Mouse (Mus musculus) testis, adult 2 months (tissue): ENCODE results near the gene Rsrc2. TPM values are rescaled to one million over a fixed set of nuclear protein-coding genes. Genes with fewer than 3 reads are reported as not detected.
"Not testable (repeated sequence)": the region's sequence is repeated elsewhere in the genome, so short reads cannot be mapped to it uniquely, and the experiment has no call there.

Experiments
- H3K27ac ChIP-seq: fragments of 200-500 bp; 2 replicates; pipeline ENCODE4 v1.5.1; 2012; ENCODE audit warnings: low read depth, low read length; ENCODE audit not compliant: control insufficient read depth, insufficient read depth
- H3K27me3 ChIP-seq: fragments of 200-500 bp; 2 replicates; pipeline ENCODE4 v1.6.1; 2012; ENCODE audit warnings: mild to moderate bottlenecking, low read length, moderate library complexity; ENCODE audit not compliant: control insufficient read depth, insufficient read depth
- H3K36me3 ChIP-seq: fragments of 200-500 bp; 2 replicates; pipeline ENCODE4 v1.6.1; 2012; ENCODE audit warnings: mild to moderate bottlenecking, low read length; ENCODE audit not compliant: control insufficient read depth, insufficient read depth
- H3K4me1 ChIP-seq: fragments of 200-500 bp; 2 replicates; pipeline ENCODE4 v1.6.1; 2012; ENCODE audit warnings: low read length; ENCODE audit not compliant: control insufficient read depth, insufficient read depth
- H3K4me3 ChIP-seq: fragments of 200-500 bp; 2 replicates; pipeline ENCODE4 v1.5.1; 2012; ENCODE audit warnings: low read depth, mild to moderate bottlenecking, low read length, moderate library complexity, mixed read lengths; ENCODE audit not compliant: control insufficient read depth
- CTCF ChIP-seq: fragments of 200-500 bp; IDR thresholded peaks from 2 replicates; pipeline ENCODE4 v1.5.1; 2012; ENCODE audit warnings: low read depth, mild to moderate bottlenecking, inconsistent platforms, low read length, moderate library complexity; ENCODE audit not compliant: control insufficient read depth, insufficient read depth, insufficient replicate concordance
- POLR2A ChIP-seq: fragments of 200-500 bp; IDR thresholded peaks from 2 replicates; pipeline ENCODE4 v1.6.1; 2012; ENCODE audit warnings: low read depth, mild to moderate bottlenecking, inconsistent platforms, low read length, moderate library complexity; ENCODE audit not compliant: control insufficient read depth
- polyA plus RNA-seq: library from polyadenylated mRNA; depleted of rRNA; stranded (reverse); fragments of >200 nt; gene quantifications from 2 replicates; pipeline ENCODE4 v1.2.3, GENCODE M21; 2012

Rsrc2 gene
- polyA plus RNA-seq, 1 experiment, result 16.0 TPM

DNA sequence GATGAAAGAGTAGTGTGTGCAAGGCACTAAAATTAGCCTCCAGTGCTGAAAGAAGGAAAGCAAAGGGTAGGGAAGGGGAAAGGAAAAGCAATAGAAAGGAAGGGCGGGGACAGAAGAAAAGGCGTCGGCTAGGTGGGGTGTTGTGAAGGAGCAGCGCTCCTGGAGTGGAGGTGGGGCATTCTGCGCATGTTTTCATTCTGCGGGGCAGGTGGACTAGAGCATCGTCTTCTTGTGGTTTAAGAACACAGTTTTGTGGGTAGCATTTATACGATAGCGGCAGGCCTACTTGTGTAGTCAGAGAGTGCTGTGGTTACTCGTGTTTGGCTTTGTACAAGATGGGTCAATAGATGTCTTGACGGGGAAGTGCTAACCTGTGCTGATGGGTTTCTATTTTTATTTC is 16.3 kb upstream of the Rsrc2 start:
- H3K4me1 ChIP-seq, result no peaks in the 10 kb centered on the region
- H3K27ac ChIP-seq, result no peak overlapping the region
- H3K27me3 ChIP-seq, result no peaks in the 10 kb centered on the region
- no peak for TF ChIP-seq CTCF
- TF ChIP-seq POLR2A, result no peak
- no peaks in the 10 kb centered on the region; the same call in 1 of the 2 replicates for H3K36me3 ChIP-seq
- H3K4me3 ChIP-seq, result no peak overlapping the region

DNA sequence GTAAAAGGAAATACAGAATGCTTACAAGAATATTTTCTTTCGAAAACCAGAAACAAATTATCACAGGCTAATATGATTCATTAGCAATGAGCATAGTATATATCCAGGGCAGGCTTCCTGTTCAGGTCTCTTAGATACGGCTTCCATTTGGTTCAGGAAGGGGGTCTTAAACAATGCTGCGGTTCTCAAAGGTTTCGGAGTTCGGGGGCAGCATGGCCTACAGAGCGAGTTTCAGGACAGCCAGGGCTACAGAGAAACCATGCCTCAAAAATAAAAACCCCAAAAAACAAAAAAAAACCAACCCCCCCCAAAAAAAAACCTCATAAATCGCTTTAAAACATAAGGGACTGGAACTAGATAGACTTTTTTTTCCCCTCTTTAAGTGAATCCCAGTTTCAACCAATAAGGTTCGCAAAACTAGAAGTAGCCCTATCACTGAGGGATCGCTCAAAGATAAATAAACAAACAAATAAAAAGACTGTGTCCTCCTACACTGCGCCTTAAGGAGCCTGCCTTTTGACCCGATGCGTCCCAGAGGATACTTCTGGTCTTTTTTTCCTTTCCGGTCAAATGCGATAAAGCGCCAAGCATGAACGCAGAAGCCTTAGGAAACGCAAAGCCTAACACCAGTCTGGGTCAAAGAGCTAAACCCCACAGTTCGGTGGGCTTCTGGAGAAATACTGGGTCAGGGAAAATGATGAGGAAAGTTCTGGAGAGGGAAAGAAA is 712 bp downstream of the Rsrc2 start:
- Histone ChIP-seq H3K4me1 (no peaks in the 10 kb centered on the region), H3K4me3 (peak overlapping the region; percentile 99), H3K27ac (peak overlapping the region; percentile 100), H3K36me3 (no peaks in the 10 kb centered on the region; the same call in none of the 2 replicates), H3K27me3 (no peaks in the 10 kb centered on the region)
- no peak for TF ChIP-seq POLR2A
- no peak for TF ChIP-seq CTCF

DNA sequence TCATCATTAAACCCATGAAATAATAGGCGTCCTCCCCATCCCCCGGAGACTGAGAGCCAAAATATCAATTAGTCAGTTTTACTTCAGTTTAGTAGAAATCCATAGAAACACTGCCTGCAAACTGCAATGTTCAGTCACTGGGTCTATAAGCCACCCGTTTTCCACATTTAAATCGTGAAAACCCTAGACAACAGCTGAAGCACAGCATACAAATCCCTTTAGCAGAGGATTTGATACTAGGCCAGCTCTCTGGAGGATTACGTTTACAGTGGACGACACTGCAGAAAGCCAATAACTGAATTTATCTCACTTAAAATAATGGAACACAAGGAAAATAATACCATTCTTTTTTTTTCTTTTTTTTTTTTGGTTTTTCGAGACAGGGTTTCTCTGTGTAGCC is 1.6 kb downstream of the Rsrc2 start:
- peak overlapping the region; percentile 64 for H3K4me3 ChIP-seq
- no peak overlapping the region for H3K27ac ChIP-seq
- peaks cover 1% of the 10 kb centered on the region for H3K36me3 ChIP-seq
- no peaks in the 10 kb centered on the region for H3K27me3 ChIP-seq
- TF ChIP-seq POLR2A, result no peak
- no peak for TF ChIP-seq CTCF
- no peaks in the 10 kb centered on the region for H3K4me1 ChIP-seq

DNA sequence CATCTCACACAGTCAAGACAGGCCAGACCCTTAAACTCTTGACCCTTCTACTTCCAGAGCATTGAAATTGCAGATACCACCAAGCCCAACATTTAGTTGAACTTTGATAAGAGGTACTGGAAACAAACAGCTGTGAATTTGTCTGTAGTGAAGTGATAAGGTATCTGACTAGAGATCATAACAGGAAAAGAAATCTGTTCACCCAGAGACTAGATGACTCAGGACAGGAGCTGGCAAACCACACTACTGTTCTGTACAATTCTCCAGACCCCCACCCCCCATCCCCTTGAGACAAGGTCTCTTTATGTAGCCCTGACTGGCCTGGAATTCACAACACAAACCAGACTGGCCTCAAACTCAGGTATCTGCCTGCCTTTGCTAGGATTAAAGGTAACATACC is 3.0 kb downstream of the Rsrc2 start:
- peak overlapping the region; percentile 68 for H3K4me3 ChIP-seq
- no peaks in the 10 kb centered on the region for H3K4me1 ChIP-seq
- peaks cover 1% of the 10 kb centered on the region for H3K36me3 ChIP-seq
- TF ChIP-seq POLR2A, result no peak
- TF ChIP-seq CTCF, result no peak
- no peak overlapping the region; the same call in 1 of the 2 replicates for H3K27ac ChIP-seq
- H3K27me3 ChIP-seq, result no peaks in the 10 kb centered on the region

DNA sequence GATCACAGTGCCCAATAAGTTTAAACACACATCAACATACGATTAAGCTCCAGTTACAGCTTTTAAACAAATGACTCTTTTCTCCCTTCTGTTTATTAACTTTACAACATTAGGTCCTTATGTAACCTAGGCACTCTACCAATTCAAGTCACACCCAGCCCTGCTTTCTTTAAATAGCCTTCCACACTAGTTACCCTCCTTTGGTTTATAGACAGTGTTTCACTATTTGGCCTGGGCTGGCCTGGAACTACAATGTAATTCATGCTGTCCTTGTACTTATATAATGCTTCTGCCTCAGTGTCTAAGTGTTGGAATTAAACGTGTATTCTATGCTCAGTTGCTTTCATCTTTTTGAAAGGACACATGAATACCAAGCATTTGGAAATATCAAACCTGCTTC is 4.9 kb downstream of the Rsrc2 start:
- Histone ChIP-seq H3K27ac (no peak overlapping the region), H3K4me3 (no peak overlapping the region), H3K4me1 (no peaks in the 10 kb centered on the region), H3K27me3 (no peaks in the 10 kb centered on the region), H3K36me3 (peaks cover 1% of the 10 kb centered on the region)
- TF ChIP-seq POLR2A, result no peak
- no peak for TF ChIP-seq CTCF

DNA sequence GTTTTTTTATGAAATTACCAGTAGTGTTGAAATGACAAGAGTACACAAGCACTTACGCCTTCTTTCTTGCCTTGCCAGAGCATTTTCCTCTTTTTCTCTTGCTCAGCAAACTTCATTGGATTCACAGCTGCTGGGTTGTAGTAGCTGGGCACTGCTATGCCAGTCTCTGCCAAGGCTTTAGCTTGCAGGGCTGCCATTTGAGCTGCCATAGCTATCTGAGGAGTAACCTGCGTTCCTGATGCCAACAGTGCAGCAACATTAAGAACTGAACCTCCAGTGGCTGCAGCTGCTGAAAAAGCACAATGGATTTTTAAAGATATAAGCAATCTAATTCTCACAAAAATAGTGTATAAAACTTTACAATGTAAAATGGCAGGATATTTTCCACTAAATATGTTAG is 18.2 kb downstream of the Rsrc2 start:
- no peaks in the 10 kb centered on the region for H3K27me3 ChIP-seq
- no peaks in the 10 kb centered on the region for H3K4me1 ChIP-seq
- H3K36me3 ChIP-seq, result peaks cover 5% of the 10 kb centered on the region; the same call in 1 of the 2 replicates
- H3K4me3 ChIP-seq, result no peak overlapping the region
- H3K27ac ChIP-seq, result no peak overlapping the region
- TF ChIP-seq CTCF, result no peak
- no peak for TF ChIP-seq POLR2A

DNA sequence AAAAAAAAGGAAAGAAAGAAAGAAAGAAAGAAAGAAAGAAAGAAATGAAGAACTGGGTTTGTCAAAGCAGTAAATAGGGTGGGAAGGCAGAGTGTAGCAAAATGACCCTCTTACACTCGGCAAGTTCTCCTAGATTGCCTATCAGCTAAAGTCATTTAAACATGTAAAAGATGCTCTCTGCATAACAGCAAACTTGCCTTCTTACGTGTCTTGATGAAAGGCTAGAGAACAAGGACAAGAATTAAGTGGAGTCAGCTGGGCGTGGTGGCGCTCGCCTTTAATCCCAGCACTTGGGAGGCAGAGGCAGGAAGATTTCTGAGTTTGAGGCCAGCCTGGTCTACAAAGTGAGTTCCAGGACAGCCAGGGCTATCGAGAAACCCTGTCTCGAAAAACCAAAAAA is 25.4 kb downstream of the Rsrc2 start:
- not testable (repeated sequence) for H3K36me3 ChIP-seq, H3K4me1 ChIP-seq, H3K27ac ChIP-seq, H3K4me3 ChIP-seq, H3K27me3 ChIP-seq

DNA sequence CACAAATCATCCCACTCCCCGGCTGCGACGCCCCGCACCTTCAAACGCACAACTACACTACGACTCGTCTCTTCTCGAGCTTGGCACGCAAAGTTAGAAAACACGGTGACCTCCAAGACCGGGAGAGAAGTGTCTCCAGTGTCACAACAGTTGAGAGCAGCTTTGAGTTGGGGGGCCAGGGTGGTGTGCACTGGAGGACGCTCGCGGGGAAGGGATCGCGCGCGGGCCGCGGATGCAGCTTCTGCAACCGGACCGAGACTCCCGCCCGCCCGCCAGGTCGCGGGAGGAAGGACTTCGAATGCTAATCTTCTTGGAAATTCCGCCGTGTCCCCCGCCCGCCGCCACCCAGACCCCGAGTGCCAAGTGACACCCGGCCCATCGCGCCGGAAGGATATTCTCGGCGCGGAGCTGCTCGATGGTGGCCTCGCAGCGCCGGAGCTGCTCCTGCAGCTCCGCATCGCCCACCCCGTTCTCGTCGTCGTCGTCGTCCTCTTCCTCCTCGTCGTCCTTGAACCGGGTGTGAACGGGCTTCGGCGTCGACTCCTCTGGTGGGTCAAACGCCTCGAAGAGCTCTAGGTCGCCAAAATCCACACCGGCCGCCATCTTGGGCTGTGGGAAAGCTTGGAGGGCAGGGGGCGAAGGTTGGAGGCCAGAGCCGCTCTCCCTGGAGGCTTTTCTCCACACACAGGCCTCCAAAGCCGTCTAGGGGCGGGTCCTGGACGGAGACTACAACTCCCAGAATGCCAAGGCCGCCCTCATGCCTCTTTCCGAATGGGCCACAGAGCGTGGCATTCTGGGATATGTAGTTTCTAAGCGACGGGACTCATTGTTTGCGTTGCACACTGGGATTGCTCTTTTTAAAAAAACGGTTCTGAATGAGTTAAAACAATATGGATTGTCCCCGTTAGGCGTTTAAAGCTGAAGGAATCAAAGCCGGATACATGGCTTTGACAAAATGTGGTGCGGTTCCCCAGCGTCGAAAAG is 28.6 kb downstream of the Rsrc2 start, which contains the start of gene Zcchc8:
TSS of gene Zcchc8 (minus strand) at position 773 of the 984 bp plus-strand sequence.
- Histone ChIP-seq H3K36me3 (no peaks in the 10 kb centered on the region), H3K27me3 (no peaks in the 10 kb centered on the region), H3K27ac (peak within 1 kb of the TSS; percentile 94), H3K4me3 (peak within 1 kb of the TSS; percentile 98), H3K4me1 (no peaks in the 10 kb centered on the region)
- TF ChIP-seq POLR2A (peak; percentile 78; the same call in 1 of the 2 replicates), CTCF (no peak)
